Mouse (Mus musculus) liver, embryonic 12.5 days (tissue): ENCODE measurements around the gene Hoxb5. TPM values are rescaled to one million over a fixed set of nuclear protein-coding genes. Genes with fewer than 3 reads are reported as not detected.

Experiments
- ATAC-seq: fragments of 200-750 bp; cut with Nextera tagmentation; 2 replicates; pipeline ENCODE4 v1.8.0; 2017; ENCODE audit warnings: moderate number of reproducible peaks, mild to moderate bottlenecking, moderate library complexity
- H3K27ac ChIP-seq: fragments of 300-500 bp; sonication (generic); 2 replicates; pipeline ENCODE4 v1.5.1; 2016; ENCODE audit warnings: mild to moderate bottlenecking
- H3K27me3 ChIP-seq: fragments of 300-500 bp; sonication (generic); replicated peaks from 2 replicates; pipeline ENCODE4 v1.6.1; 2016; ENCODE audit warnings: mild to moderate bottlenecking, moderate library complexity
- H3K36me3 ChIP-seq: fragments of 300-500 bp; sonication (generic); 2 replicates; pipeline ENCODE4 v1.6.1; 2016; ENCODE audit warnings: mild to moderate bottlenecking, moderate library complexity
- H3K4me1 ChIP-seq: fragments of 300-500 bp; sonication (generic); 2 replicates; pipeline ENCODE4 v1.6.1; 2016
- H3K4me2 ChIP-seq: fragments of 300-500 bp; sonication (generic); 2 replicates; pipeline ENCODE4 v1.6.1; 2016; ENCODE audit warnings: mild to moderate bottlenecking, moderate library complexity
- H3K4me3 ChIP-seq: fragments of 300-500 bp; sonication (generic); 2 replicates; pipeline ENCODE4 v1.5.1; 2016; ENCODE audit warnings: mild to moderate bottlenecking, moderate library complexity
- H3K9ac ChIP-seq: fragments of 300-500 bp; sonication (generic); 2 replicates; pipeline ENCODE4 v1.6.1; 2016; ENCODE audit warnings: mild to moderate bottlenecking, moderate library complexity
- H3K9me3 ChIP-seq: fragments of 300-500 bp; sonication (generic); replicated peaks from 2 replicates; pipeline ENCODE4 v1.6.1; 2016; ENCODE audit warnings: mild to moderate bottlenecking, moderate library complexity
- WGBS: fragments of 180-500 bp; shearing (Covaris S2); methylation state at CpG from one replicate; pipeline ENCODE4 v1.1.7; 2016; ENCODE audit not compliant: insufficient replicate concordance; 5-methylcytosine and 5-hydroxymethylcytosine counted together
- polyA plus RNA-seq: library from polyadenylated mRNA; unstranded; fragments of >200 nt; fragmentation: Nextera tagmentation; extraction: Ambion mirVana; gene quantifications from 2 replicates; pipeline ENCODE4 v1.2.1, GENCODE M21; 2016

Gene Hoxb5
- polyA plus RNA-seq, 1 experiment from 2014 or later, result 1.5 TPM

DNA sequence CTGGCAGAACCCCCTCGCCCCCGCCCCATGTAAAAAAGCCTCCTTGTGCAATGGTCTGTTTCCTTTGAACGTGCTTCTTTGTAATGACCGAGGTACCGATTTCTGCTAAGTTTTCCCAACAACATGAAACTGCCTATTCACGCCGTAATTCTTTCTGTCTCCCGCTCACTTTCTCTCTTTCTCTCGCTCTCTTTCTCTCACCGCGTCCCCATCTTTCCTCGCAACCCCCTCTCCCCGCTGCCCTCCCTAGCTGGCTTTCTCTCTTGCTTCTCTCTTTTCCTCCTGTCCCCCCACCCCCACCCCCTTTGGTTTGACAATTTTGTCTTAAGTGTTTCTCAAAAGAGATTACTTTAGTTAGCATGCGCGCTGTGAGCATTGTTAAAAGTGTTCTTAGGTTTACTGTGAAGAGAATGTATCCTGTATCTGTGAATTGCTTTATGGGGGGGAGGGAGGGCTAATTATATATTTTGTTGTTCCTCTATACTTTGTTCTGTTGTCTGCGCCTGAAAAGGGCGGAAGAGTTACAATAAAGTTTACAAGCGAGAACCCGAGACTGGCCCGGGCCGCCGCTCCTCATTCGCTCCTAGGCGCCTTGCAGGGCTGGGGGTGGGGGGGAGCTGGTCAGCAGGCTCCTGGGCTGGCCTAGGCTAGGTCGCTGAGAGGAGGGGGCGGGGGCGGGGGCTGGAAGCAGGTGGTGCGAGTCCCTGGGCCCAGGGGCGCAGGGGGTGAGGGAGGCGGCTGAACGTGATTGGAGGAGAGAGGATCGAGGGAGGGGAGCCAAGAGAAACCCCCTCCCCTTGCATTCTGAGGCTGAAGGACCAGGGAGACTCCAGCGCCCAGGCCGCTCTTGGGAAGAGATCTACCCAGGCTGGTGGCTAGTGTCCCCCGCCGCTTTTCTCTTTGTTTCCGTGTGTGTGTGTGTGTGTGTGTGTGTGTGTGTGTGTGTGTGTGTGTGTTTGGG is 18.1 kb upstream of the Hoxb5 start:
- H3K27me3 ChIP-seq, result peaks cover 100% of the 10 kb centered on the region
- H3K4me1 ChIP-seq, result peaks cover 5% of the 10 kb centered on the region; the same call in 1 of the 2 replicates
- H3K9me3 ChIP-seq, result no peaks in the 10 kb centered on the region
- H3K9ac ChIP-seq, result no peak overlapping the region
- H3K27ac ChIP-seq, result no peak overlapping the region
- ATAC-seq, result no peak
- H3K4me2 ChIP-seq, result peak overlapping the region; percentile 55
- 2% methylated on average over 37 of the region's 37 CpGs for WGBS
- H3K4me3 ChIP-seq, result peak overlapping the region; percentile 19; the same call in 1 of the 2 replicates
- no peaks in the 10 kb centered on the region for H3K36me3 ChIP-seq

GRCm38 (mm10) chr11:96285771-96286738 is 17.1 kb upstream of the Hoxb5 start, which contains the start of gene Hoxb7:
TSS of gene Hoxb7 (plus strand) at chr11:96286623.
- no peak within 1 kb of the TSS for H3K27ac ChIP-seq
- peaks cover 5% of the 10 kb centered on the region; the same call in 1 of the 2 replicates for H3K4me1 ChIP-seq
- H3K36me3 ChIP-seq, result no peaks in the 10 kb centered on the region
- peak within 1 kb of the TSS; percentile 38 for H3K4me3 ChIP-seq
- H3K9ac ChIP-seq, result no peak within 1 kb of the TSS
- H3K27me3 ChIP-seq, result peaks cover 100% of the 10 kb centered on the region
- no peak for ATAC-seq
- H3K9me3 ChIP-seq, result no peaks in the 10 kb centered on the region
- 1% methylated on average over 43 of the region's 43 CpGs for WGBS
- peak within 1 kb of the TSS; percentile 55 for H3K4me2 ChIP-seq

DNA sequence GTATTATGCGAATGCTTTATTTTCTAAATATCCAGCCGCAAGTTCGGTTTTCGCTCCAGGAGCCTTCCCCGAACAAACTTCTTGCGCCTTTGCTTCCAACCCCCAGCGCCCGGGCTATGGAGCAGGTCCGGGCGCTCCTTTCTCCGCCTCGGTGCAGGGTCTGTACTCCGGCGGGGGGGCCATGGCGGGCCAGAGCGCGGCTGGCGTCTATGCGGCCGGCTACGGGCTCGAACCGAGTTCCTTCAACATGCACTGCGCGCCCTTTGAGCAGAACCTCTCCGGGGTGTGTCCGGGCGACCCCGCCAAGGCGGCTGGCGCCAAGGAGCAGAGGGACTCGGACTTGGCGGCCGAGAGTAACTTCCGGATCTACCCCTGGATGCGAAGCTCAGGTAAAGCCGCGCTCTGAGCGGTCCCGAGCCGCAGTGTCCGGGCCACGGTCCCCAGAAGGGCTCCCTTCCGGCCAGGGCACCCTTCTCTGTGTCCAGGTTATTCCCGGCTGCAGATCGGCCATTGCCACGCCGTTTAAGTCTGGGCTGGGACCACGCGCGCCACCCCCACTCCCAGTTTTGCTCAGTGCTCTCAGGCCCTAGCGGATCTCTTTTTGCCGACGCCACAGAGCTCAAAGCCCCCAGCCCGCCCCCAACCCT is 16.3 kb upstream of the Hoxb5 start:
- Histone ChIP-seq H3K4me2 (peak overlapping the region; percentile 55), H3K4me3 (peak overlapping the region; percentile 38), H3K27ac (no peak overlapping the region), H3K36me3 (no peaks in the 10 kb centered on the region), H3K9ac (no peak overlapping the region), H3K27me3 (peaks cover 99% of the 10 kb centered on the region), H3K4me1 (peaks cover 5% of the 10 kb centered on the region; the same call in 1 of the 2 replicates), H3K9me3 (no peaks in the 10 kb centered on the region)
- ATAC-seq, result no peak
- 1% methylated on average over 55 of the region's 55 CpGs for WGBS

DNA sequence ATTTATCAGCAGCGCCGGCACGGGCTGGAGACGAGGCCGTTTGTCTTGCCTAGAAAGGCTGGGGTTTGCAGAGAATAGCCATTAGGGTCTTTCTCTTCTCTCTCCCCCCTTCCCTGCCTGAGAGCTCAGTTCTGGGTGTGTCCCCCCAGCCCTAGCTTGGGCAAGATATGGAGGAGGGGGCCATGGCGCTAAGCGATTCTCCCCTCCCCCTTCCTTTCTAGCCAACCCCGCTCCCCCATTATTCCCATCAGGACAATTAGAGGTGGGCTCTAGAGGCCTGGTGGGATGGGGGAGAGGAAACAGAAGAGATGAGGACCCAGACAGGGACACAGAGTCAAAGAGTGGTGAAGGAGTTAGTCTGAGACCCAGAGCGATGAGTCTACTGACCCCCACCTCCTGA is 15.7 kb upstream of the Hoxb5 start:
- Histone ChIP-seq H3K27me3 (peaks cover 99% of the 10 kb centered on the region), H3K27ac (no peak overlapping the region), H3K9ac (no peak overlapping the region), H3K4me1 (peaks cover 5% of the 10 kb centered on the region; the same call in 1 of the 2 replicates), H3K4me2 (peak overlapping the region; percentile 55), H3K36me3 (no peaks in the 10 kb centered on the region), H3K9me3 (no peaks in the 10 kb centered on the region), H3K4me3 (no peak overlapping the region)
- WGBS, result 4% methylated on average over 9 of the region's 9 CpGs
- ATAC-seq, result no peak

DNA sequence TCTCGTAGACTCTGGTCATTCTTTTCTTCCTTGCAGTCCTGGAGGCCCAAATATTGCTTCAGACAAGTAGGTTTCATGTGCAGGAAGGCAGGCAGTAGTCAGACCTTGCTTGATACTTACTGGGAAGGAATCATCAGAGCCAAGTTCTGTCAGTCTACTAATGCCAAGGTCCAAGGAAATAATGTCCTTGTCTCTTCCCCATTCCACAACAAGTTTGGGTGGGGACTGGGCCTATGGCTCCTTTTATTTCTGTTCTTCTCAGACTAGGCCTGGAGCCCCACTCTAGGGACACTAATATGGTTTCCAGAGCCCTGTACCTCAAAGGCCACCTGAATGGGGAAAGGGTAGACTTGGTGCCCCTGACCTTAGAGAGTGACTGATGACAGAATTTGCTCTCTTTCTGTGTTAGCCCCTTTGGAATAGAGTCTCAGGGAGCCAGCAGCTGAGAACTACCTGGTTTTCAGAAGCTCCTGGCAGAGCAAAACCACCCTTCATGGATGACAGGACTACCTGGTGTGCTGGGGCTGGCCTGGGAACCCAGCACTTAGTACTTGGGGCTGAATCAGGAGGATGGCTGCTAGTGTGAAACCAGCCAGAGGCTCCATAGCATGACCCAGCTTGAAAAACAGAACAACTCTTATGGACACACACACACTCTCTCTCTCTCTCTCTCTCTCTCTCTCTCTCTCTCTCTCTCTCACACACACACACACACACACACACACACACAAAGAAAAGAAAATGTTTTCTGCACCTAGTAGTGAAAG is 14.5 kb upstream of the Hoxb5 start:
- H3K4me1 ChIP-seq, result peaks cover 5% of the 10 kb centered on the region; the same call in 1 of the 2 replicates
- H3K27me3 ChIP-seq, result peaks cover 99% of the 10 kb centered on the region
- H3K27ac ChIP-seq, result no peak overlapping the region
- WGBS, result 25% methylated on average over 1 of the region's 1 CpGs
- ATAC-seq, result no peak
- no peaks in the 10 kb centered on the region for H3K9me3 ChIP-seq
- H3K9ac ChIP-seq, result no peak overlapping the region
- no peaks in the 10 kb centered on the region for H3K36me3 ChIP-seq
- no peak overlapping the region for H3K4me3 ChIP-seq
- H3K4me2 ChIP-seq, result no peak overlapping the region

- no peak overlapping the region for H3K9ac ChIP-seq
- no peak overlapping the region for H3K4me2 ChIP-seq
- H3K4me3 ChIP-seq, result no peak overlapping the region
- H3K9me3 ChIP-seq, result no peaks in the 10 kb centered on the region
- H3K27ac ChIP-seq, result no peak overlapping the region
- WGBS, result 11% methylated on average over 21 of the region's 21 CpGs
- no peaks in the 10 kb centered on the region for H3K36me3 ChIP-seq
- peaks cover 99% of the 10 kb centered on the region for H3K27me3 ChIP-seq
- peaks cover 9% of the 10 kb centered on the region; the same call in 1 of the 2 replicates for H3K4me1 ChIP-seq
- ATAC-seq, result no peak
These were observed 13.8 kb upstream of the Hoxb5 start for GRCm38 (mm10) chr11:96289293-96289692.

DNA sequence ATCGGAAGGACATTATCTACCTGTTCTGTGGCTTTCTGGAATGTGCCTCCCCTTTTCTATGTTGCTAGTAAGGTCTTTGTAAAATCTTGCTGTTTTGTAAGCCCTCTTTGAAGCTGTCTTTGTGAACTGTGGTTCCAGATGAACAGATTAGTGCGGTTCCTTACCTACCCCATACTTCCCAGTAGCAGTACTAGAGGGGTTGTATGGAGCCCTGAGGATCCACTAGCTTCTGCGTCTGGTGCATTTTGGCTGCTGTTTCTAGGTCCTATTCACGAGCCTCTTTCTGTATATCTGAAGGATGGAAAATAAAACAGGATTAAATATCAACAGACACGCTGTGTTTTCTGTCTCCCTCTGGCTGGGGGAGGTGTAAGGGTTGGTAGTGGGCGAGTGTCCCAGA is 13.3 kb upstream of the Hoxb5 start:
- Histone ChIP-seq H3K27ac (no peak overlapping the region), H3K9ac (no peak overlapping the region), H3K4me2 (no peak overlapping the region), H3K27me3 (peaks cover 99% of the 10 kb centered on the region), H3K36me3 (no peaks in the 10 kb centered on the region), H3K9me3 (no peaks in the 10 kb centered on the region), H3K4me1 (peaks cover 12% of the 10 kb centered on the region; the same call in 1 of the 2 replicates), H3K4me3 (no peak overlapping the region)
- 22% methylated on average over 6 of the region's 6 CpGs for WGBS
- ATAC-seq, result no peak

DNA sequence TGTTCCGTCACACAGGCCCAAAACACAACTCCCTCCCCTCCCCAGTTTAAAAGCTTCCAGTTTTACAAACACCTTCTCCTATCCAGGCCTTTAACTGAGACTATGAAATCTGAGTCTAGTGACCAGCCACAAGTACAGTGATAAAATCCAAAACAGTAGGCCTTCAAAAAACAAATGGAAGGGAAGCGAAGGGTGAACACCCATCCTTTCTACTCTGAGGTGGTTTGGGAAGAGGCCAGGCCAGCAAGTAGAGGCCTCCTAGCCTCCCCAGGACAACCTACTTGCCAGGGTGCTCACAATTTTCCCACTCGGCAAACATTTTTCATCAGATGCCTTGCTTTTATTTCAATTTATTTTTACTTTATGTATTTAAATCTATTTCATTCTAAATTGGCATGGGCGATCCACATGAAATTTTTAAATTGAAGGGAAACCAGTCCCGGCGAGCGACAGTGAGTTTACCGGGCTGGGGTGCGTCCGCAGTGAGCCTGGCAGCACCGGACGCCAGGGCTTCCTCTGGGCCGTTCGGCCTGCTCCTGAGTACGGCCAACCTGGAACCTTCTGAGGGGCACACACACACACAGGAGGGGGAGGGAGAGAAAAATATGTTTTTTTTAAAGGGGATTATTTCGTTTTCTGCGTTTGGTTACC is 12.3 kb upstream of the Hoxb5 start:
- Histone ChIP-seq H3K36me3 (no peaks in the 10 kb centered on the region), H3K9me3 (no peaks in the 10 kb centered on the region), H3K4me2 (no peak overlapping the region), H3K4me1 (peaks cover 14% of the 10 kb centered on the region; the same call in 1 of the 2 replicates), H3K4me3 (no peak overlapping the region), H3K27ac (no peak overlapping the region), H3K27me3 (peaks cover 99% of the 10 kb centered on the region), H3K9ac (no peak overlapping the region)
- ATAC-seq, result no peak
- 22% methylated on average over 17 of the region's 17 CpGs for WGBS

DNA sequence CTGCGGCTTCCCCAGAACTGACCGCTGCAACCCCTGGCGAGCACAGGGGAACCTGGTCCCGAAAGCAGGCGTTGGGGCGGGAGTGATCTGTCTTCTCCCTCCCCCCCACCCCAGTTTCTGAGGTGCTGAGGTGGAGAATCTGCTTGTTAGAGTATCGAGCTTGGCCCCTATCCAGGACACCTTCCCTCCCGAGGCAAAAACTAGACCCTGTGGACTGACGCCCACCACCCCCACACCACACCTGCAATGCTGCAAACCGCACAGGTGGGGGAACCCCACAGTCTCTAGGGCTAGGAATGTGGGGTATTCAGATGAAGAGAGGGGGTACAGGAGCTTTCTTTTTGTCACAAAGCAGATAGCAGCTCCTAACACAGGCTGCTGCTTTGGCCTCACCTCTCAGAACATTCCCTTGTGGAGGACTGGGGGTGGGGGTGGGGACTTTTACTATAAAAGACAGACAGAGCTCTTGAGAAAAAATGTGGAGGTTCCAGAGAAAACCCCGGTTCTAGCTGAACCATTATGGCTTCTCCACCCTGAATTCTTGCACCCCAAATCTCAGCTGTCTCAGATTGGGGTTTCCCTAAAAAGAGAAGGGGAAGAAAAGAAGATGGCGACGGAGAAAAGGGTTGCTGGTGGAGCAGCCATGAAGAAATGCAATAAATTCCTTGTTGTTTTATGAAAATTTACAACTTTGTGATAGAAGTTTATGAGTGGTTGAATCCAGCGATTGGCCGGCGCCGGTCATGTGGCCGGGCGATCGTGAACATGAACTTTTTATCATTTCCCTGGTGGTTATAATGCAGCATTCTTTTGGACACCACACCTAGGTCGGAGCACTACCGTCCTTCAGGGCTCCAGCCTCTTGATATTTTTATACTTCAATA is 11.2 kb upstream of the Hoxb5 start, which contains the start of gene Hoxb6:
Hoxb6 (plus strand) TSS at position 796 of the 884 bp plus-strand sequence.
- no peaks in the 10 kb centered on the region for H3K36me3 ChIP-seq
- H3K27me3 ChIP-seq, result peaks cover 99% of the 10 kb centered on the region
- H3K27ac ChIP-seq, result no peak within 1 kb of the TSS
- no peak within 1 kb of the TSS for H3K9ac ChIP-seq
- ATAC-seq, result no peak
- 8% methylated on average over 21 of the region's 22 CpGs for WGBS
- no peaks in the 10 kb centered on the region for H3K9me3 ChIP-seq
- no peak within 1 kb of the TSS for H3K4me2 ChIP-seq
- H3K4me1 ChIP-seq, result peaks cover 11% of the 10 kb centered on the region; the same call in 1 of the 2 replicates
- H3K4me3 ChIP-seq, result no peak within 1 kb of the TSS
